Mouse (Mus musculus) lung, postnatal 0 days (tissue): ENCODE data around the gene Ecsit.

Experiments used
- CTCF ChIP-seq: IDR thresholded peaks from 2 replicates; pipeline ENCODE4 v1.5.1; 2016; ENCODE audit warnings: antibody characterized with exemption, mild to moderate bottlenecking
- EP300 ChIP-seq: IDR thresholded peaks from 2 replicates; pipeline ENCODE4 v1.6.1; 2016; ENCODE audit warnings: antibody characterized with exemption, mild to moderate bottlenecking, control low read depth

DNA sequence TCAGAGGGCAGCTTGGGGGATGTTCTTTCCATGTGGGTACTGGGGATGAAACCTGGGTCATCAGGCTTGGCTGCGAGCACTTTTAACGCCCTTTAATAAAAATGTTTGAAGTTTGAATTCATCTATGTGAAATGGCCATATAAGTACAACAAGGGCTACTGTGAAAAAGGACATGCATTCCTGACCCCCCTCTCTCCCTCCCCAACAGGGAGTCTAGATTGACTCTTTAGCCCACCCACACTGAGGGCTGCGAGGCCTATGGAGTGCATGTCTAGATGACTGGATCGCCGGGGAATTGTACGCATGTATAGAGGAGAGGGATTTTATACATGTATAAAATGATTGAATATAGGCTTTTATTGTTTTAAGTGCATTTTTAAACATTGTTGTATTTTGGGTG, 774 bp upstream of the Ecsit start:
- no peak for TF ChIP-seq CTCF
- TF ChIP-seq EP300 = no peak
